Mouse (Mus musculus) G1E (cell line): ENCODE data around the gene Tardbp. TPM values are rescaled to one million over a fixed set of nuclear protein-coding genes. Genes with fewer than 3 reads are reported as not detected.

Experiments used
- ATAC-seq: 2 replicates; pipeline ENCODE4 v1.8.0; 2016; ENCODE audit warnings: mild to moderate bottlenecking; ENCODE audit not compliant: insufficient number of reproducible peaks, poor library complexity, low FRiP score, severe bottlenecking; ENCODE audit errors: extremely low read depth
- DNase-seq: peaks from one replicate; pipeline ENCODE4 v3.0.0; 2012; ENCODE audit warnings: low spot score
- H3K27me3 ChIP-seq: 2 replicates; pipeline ENCODE4 v1.6.1; 2012; ENCODE audit warnings: mild to moderate bottlenecking, low read length, inconsistent platforms; ENCODE audit not compliant: insufficient read depth
- H3K36me3 ChIP-seq: replicated peaks from 2 replicates; pipeline ENCODE3; 2012; ENCODE audit warnings: mild to moderate bottlenecking, inconsistent platforms
- H3K4me1 ChIP-seq: 2 replicates; pipeline ENCODE4 v1.6.1; 2012; ENCODE audit warnings: low read depth, low read length, inconsistent platforms, mixed read lengths; ENCODE audit not compliant: insufficient read depth
- H3K4me3 ChIP-seq: 2 replicates; pipeline ENCODE4 v1.5.1; 2012; ENCODE audit warnings: low read depth, mild to moderate bottlenecking, inconsistent platforms, low read length, moderate library complexity, mixed read lengths
- H3K9me3 ChIP-seq: replicated peaks from 2 replicates; pipeline ENCODE4 v1.6.1; 2012; ENCODE audit warnings: inconsistent platforms
- CTCF ChIP-seq: IDR thresholded peaks from 2 replicates; pipeline ENCODE4 v1.5.1; 2012; ENCODE audit warnings: low read depth, low read length, inconsistent platforms, mixed read lengths
- GATA1 ChIP-seq: IDR thresholded peaks from 2 replicates; pipeline ENCODE4 v1.6.1; 2012; ENCODE audit warnings: borderline replicate concordance, low read length, inconsistent platforms, mixed read lengths
- GATA2 ChIP-seq: IDR thresholded peaks from 2 replicates; pipeline ENCODE4 v1.6.1; 2012; ENCODE audit warnings: low read depth, low read length, inconsistent platforms, borderline replicate concordance
- POLR2AphosphoS5 ChIP-seq: IDR thresholded peaks from 2 replicates; pipeline ENCODE4 v1.6.1; 2012; ENCODE audit warnings: low read depth, low read length, inconsistent platforms; ENCODE audit not compliant: insufficient replicate concordance
- TAL1 ChIP-seq: conservative IDR thresholded peaks from 2 replicates; pipeline ENCODE4 v1.6.1; 2012; ENCODE audit warnings: low read depth, low read length, inconsistent platforms, mixed read lengths
- polyA plus RNA-seq: library from polyadenylated mRNA; stranded (reverse); fragments of >175 nt; gene quantifications from 2 replicates; pipeline ENCODE4 v1.2.3, GENCODE M21; 2012
- total RNA-seq, 2 experiments: library from RNA; stranded (forward) in 1 of 2; stranded (reverse) in 1 of 2; fragments of 200-1000 nt in 1 of 2; fragments of >200 nt in 1 of 2; fragmentation: Nextera tagmentation in 1 of 2; gene quantifications; 2 replicates each; pipeline ENCODE4 v1.2.3; 2014 to 2017

Tardbp gene
- total and polyA plus RNA-seq, 3 experiments = 59.3 to 649 (median 296) TPM

GRCm38 (mm10) chr4:148604141-148604540 lies 22.7 kb downstream of the Tardbp start:
- peaks cover 19% of the 10 kb centered on the region for H3K4me1 ChIP-seq
- H3K4me3 ChIP-seq = no peak overlapping the region
- H3K9me3 ChIP-seq = no peaks in the 10 kb centered on the region
- ATAC-seq (no peak), DNase-seq (no peak)
- peaks cover 88% of the 10 kb centered on the region for H3K36me3 ChIP-seq
- H3K27me3 ChIP-seq = no peaks in the 10 kb centered on the region
- TF ChIP-seq POLR2AphosphoS5 (no peak), GATA1 (no peak), GATA2 (no peak), CTCF (no peak)

DNA sequence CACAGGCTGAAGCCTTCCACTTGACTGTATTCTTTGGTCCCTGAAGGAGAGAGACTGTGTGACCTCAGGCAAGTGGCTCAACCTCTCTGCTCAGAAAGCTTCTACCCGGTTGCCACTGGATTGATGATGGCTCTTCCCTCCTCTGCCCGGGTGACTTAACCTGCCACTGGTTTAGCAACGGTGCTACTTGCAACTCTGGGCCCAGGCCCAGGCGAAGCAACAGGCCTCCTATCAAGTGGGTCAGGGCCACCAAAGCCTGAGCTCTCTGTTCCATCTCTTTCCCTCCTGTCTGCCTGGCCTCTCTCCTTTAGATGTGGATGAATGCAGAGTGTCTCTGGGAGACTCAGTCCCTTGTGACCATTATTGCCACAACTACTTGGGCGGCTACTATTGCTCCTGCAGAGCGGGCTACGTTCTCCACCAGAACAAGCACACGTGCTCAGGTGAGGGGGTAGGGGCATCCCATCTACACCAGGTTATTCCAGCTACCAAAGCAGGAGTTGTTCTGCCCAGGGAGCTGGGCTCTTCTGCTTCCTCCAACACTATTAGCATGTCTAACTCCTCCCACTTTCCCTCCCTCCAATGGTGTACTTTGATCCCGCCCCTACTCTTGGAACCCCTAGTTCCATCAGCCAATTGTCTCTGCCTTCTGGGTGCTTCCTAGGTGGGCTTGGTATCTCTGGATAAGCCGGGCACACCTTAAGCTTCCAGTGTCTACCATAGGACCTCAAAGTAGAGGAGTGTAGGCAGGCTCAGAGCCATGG lies 23.3 kb downstream of the Tardbp start:
- Histone ChIP-seq H3K4me1 (peaks cover 19% of the 10 kb centered on the region), H3K9me3 (no peaks in the 10 kb centered on the region), H3K4me3 (no peak overlapping the region), H3K27me3 (no peaks in the 10 kb centered on the region), H3K36me3 (peaks cover 86% of the 10 kb centered on the region)
- DNase-seq (no peak), ATAC-seq (no peak)
- TF ChIP-seq GATA2 (no peak), GATA1 (no peak), CTCF (no peak), TAL1 (no peak), POLR2AphosphoS5 (no peak)

- H3K4me3 ChIP-seq = no peak within 1 kb of the TSS
- peaks cover 20% of the 10 kb centered on the region for H3K4me1 ChIP-seq
- H3K27me3 ChIP-seq = no peaks in the 10 kb centered on the region
- peaks cover 2% of the 10 kb centered on the region; the same call in 1 of the 2 replicates for H3K9me3 ChIP-seq
- peaks cover 88% of the 10 kb centered on the region for H3K36me3 ChIP-seq
- no peak for ATAC-seq
- DNase-seq = no peak
- TF ChIP-seq TAL1 (no peak), GATA1 (no peak), GATA2 (no peak), CTCF (no peak), POLR2AphosphoS5 (no peak)
These were observed 24.3 kb downstream of the Tardbp start, which contains the start of gene Masp2 for GRCm38 (mm10) chr4:148602357-148603120. Gene Masp2, plus strand, starts transcription at chr4:148602554.

DNA sequence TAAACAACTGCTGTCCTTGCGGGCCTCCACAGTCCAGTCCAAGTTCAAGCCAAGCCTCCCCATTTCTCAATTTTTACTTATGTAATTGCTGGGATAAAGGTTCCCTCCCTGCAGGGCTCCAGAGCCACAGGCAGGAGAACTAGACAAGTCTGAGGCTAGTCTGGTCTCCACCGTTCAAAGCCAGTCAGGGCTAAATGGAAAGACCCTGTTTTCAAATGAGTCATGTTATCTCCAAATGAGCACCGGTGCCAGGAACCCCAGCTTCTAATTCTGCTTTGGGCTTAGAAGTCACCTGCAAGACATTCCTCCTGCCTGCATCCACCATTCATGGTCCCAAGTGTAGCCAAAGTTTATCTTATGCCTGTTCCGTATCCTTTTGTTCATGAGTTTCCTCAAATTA lies 24.9 kb downstream of the Tardbp start:
- no peak for DNase-seq
- no peak overlapping the region for H3K4me3 ChIP-seq
- peaks cover 20% of the 10 kb centered on the region for H3K4me1 ChIP-seq
- H3K27me3 ChIP-seq = no peaks in the 10 kb centered on the region
- peaks cover 89% of the 10 kb centered on the region for H3K36me3 ChIP-seq
- H3K9me3 ChIP-seq = peaks cover 2% of the 10 kb centered on the region; the same call in 1 of the 2 replicates
- TF ChIP-seq POLR2AphosphoS5 = no peak
- no peak for TF ChIP-seq GATA1
- TF ChIP-seq GATA2 = no peak
- TF ChIP-seq TAL1 = no peak
- TF ChIP-seq CTCF = no peak
- no peak for ATAC-seq

DNA sequence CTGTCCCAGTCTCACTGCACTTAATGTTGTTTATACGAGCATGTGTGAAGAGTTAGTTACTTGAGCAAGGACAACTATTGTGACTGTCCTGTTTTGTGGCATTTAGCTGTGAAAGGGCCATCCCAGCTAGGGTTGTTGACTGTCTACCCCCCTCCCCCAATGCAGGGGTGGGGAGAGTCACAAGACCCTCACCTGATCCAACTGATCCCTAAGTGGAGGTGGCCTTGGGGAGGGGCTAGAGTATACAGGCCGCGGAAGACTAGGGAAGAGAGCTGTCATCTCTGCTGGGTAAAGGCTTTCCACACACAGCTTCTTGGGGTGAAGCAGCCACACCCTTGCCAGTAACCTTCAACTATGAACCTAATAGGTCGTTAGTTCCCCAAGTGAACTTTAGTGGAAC lies 26.5 kb downstream of the Tardbp start:
- peaks cover 28% of the 10 kb centered on the region for H3K4me1 ChIP-seq
- TF ChIP-seq GATA1 (no peak), GATA2 (no peak), POLR2AphosphoS5 (no peak)
- no peaks in the 10 kb centered on the region for H3K27me3 ChIP-seq
- H3K4me3 ChIP-seq = no peak overlapping the region
- peaks cover 91% of the 10 kb centered on the region for H3K36me3 ChIP-seq
- no peak for ATAC-seq
- no peak for DNase-seq
- H3K9me3 ChIP-seq = peaks cover 2% of the 10 kb centered on the region; the same call in 1 of the 2 replicates

DNA sequence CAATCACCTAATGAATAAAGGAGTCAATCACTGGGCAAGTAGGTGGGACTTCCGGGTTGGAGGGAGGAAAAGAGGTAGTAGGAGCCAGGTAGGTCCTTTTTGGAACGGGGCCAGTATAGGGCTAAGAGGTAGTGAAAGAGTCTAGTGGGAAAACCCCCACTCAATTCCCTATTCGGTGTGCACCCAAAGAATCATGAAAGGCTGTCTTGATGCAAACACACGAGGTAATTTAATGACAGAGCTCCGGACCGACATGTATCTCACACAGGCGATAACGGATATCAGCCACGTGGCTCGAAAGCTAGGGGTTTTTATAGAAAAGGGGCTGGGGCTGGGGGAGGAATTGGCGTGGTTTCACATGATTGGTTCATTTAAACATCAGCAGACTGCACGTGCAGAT lies 28.0 kb downstream of the Tardbp start:
- H3K9me3 ChIP-seq = peaks cover 2% of the 10 kb centered on the region; the same call in 1 of the 2 replicates
- DNase-seq (no peak), ATAC-seq (no peak)
- TF ChIP-seq TAL1 (no peak), CTCF (no peak), GATA2 (no peak), POLR2AphosphoS5 (no peak), GATA1 (no peak)
- peaks cover 93% of the 10 kb centered on the region for H3K36me3 ChIP-seq
- H3K4me1 ChIP-seq = peaks cover 35% of the 10 kb centered on the region
- H3K4me3 ChIP-seq = no peak overlapping the region
- no peaks in the 10 kb centered on the region; the same call in 1 of the 2 replicates for H3K27me3 ChIP-seq
